Mouse (Mus musculus) retina, postnatal 7 days (tissue): ENCODE data around the gene Obp1a.

Experiments
- DNase-seq: peaks from one replicate; pipeline ENCODE4 v3.0.0-alpha.2; 2012; ENCODE audit warnings: low read depth, low spot score

Obp1a gene

DNA sequence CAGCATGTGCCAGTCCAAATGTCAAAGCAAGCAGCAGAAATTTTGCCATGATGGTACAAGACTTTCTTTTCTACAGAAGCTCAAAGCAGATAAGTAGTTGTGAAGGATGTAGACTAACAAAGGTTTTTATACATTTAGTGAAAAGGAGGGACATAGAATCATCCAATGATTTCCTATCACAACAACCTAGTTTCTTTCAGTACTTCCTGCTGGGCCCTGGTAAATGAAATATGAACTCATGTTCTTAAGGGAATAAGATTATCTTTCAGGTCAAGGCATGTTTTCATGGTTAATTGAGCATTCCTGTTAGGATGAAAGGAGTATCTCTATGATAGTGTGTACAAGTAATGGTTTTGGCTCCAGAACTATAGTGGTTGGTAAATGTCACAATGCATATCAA, at the start of gene Obp1a:
TSS of gene Obp1a (minus strand) at position 101 of the 400 bp plus-strand sequence.
- DNase-seq: no peak

DNA sequence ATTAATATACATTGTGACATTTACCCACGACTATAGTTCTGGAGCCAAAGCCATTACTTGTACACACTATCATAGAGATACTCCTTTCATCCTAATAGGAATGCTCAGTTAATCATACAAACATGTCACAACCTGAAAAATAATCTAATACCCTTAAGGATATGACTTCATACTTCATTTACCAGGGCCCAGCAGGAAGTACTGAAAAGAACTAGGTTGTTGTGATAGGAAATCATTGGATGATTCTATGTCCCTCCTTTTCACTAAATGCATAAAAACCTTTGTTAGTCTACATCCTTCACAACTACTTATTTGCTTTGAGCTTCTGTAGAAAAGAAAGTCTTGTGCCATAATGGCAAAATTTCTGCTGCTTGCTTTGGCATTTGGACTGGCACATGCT, 34.0 kb upstream of the Obp1a start, which contains the start of gene Gm5938:
TSS of gene Gm5938 (plus strand) at position 301 of the 400 bp plus-strand sequence.
- no peak for DNase-seq
